16 mouse cellular contexts compared by ENCODE assay signal in the genomic region with DNA sequence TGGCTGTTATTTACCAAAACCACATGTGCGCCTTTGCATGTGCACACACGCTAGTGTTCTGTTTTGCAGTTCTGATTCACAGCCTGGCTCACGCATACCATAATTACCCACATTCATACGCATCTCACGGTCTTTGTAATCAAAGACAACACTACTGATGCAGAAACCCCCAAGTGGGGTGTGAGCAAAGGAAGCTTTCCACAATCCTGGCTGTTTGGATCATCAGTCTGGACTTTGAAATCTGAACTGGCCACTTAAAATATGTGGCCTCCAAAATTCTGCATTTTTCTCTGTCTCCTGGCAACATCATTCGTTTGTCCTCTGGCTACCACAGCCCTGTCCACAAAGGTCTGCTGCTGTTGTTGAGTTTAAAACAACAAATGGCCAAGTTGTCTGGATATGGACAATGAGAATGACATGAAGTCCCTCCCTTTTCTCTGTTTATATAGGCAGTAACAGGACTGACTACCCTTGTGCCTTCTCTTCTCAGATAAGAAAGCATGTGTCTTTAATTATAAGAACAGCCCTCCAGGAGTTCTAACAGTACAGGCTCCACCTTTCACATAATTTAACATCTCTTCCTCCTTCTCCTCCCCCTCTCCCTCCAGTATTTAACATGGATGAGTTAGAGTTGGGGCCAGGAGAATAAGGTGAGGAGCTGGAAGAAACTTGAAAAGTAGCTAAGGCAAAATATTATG.
DNase-seq lines count a peak whose midpoint lies in the region; ATAC-seq lines count a peak whose summit lies in the region.
"Had no signal": no experiment of that assay in that cellular context is flagged by ENCODE, and none has a peak within 500 bp of the region (broad histone marks: within the 10 kb centered on the region; RNA-seq: fewer than 3 reads in every experiment).

No protein-coding gene starts in this region.

- H3K36me3 ChIP-seq in hindbrain, embryonic 11.5 days (ENCODE audit: control insufficient read depth, insufficient read depth, low read length) = no peaks in the 10 kb centered on the region
- H3K36me3 ChIP-seq in intestine, embryonic 15.5 days = no peaks in the 10 kb centered on the region
- H3K36me3 ChIP-seq: embryonic facial prominence, embryonic 15.5 days; liver, embryonic 12.5 days had no signal

- WGBS in hindbrain, embryonic 11.5 days = 44% methylated on average over 6 of the region's 6 CpGs
- WGBS in intestine, embryonic 15.5 days = 78% methylated on average over 6 of the region's 6 CpGs

- H3K27ac ChIP-seq in hindbrain, embryonic 11.5 days (ENCODE audit: low read depth, low read length) = no peak overlapping the region
- H3K27ac ChIP-seq in intestine, embryonic 15.5 days = no peak overlapping the region
- H3K27ac ChIP-seq: embryonic facial prominence, embryonic 15.5 days; left cerebral cortex, adult 2 months; liver, embryonic 12.5 days had no signal

- DNase-seq in gastrocnemius, postnatal 25 days = peak; percentile 7
- DNase-seq in gastrocnemius, postnatal 10 days = no peak
- DNase-seq in 3T3-L1 (ENCODE audit: low read depth, low spot score) = peak; percentile 79
- DNase-seq in embryo, embryonic 9.5 days (ENCODE audit: extremely low spot score) = peak; percentile 40
- peak; percentile 19 for DNase-seq in hindbrain, embryonic 11.5 days (ENCODE audit: low spot score)
- DNase-seq in left cerebral cortex, adult 9 months (ENCODE audit: low spot score in 2 of 2) = no peak
- DNase-seq in right cerebral cortex, postnatal 10 days (ENCODE audit: low spot score in 2 of 2) = no peak
- DNase-seq: adrenal gland, adult 8-10 months; cerebellum, adult 11 months; gastrocnemius, postnatal 36 days; heart, postnatal 14 days; kidney, postnatal 10 days had no signal

- no peak overlapping the region for H3K4me3 ChIP-seq in hindbrain, embryonic 11.5 days (ENCODE audit: low read depth, low read length)
- H3K4me3 ChIP-seq in intestine, embryonic 15.5 days (replicated peaks) = no peak overlapping the region
- H3K4me3 ChIP-seq: embryonic facial prominence, embryonic 15.5 days; left cerebral cortex, adult 2 months; liver, embryonic 12.5 days had no signal

- H3K9ac ChIP-seq in hindbrain, embryonic 11.5 days (ENCODE audit: low read depth, low read length) = no peak overlapping the region
- no peak overlapping the region for H3K9ac ChIP-seq in intestine, embryonic 15.5 days
- H3K9ac ChIP-seq: embryonic facial prominence, embryonic 15.5 days; liver, embryonic 12.5 days had no signal

- no peaks in the 10 kb centered on the region for H3K9me3 ChIP-seq in hindbrain, embryonic 11.5 days (ENCODE audit: control insufficient read depth, low read length)
- no peaks in the 10 kb centered on the region for H3K9me3 ChIP-seq in intestine, embryonic 15.5 days
- H3K9me3 ChIP-seq: embryonic facial prominence, embryonic 15.5 days; liver, embryonic 12.5 days had no signal

- no peak overlapping the region for H3K4me2 ChIP-seq in hindbrain, embryonic 11.5 days (replicated peaks; ENCODE audit: low read depth, low read length)
- no peak overlapping the region for H3K4me2 ChIP-seq in intestine, embryonic 15.5 days (replicated peaks)
- H3K4me2 ChIP-seq: embryonic facial prominence, embryonic 15.5 days; liver, embryonic 12.5 days had no signal

- H3K4me1 ChIP-seq in hindbrain, embryonic 11.5 days (replicated peaks; ENCODE audit: control insufficient read depth, insufficient read depth, low read length) = no peaks in the 10 kb centered on the region
- no peaks in the 10 kb centered on the region for H3K4me1 ChIP-seq in intestine, embryonic 15.5 days (replicated peaks)
- H3K4me1 ChIP-seq: liver, embryonic 12.5 days had no signal

- peak; percentile 35 for ATAC-seq in hindbrain, embryonic 11.5 days (ENCODE audit: low FRiP score)
- no peak for ATAC-seq in intestine, embryonic 15.5 days
- ATAC-seq: liver, embryonic 12.5 days had no signal

- H3K27me3 ChIP-seq in hindbrain, embryonic 11.5 days (ENCODE audit: control insufficient read depth, insufficient read depth, low read length) = no peaks in the 10 kb centered on the region
- no peaks in the 10 kb centered on the region for H3K27me3 ChIP-seq in intestine, embryonic 15.5 days (replicated peaks)
- H3K27me3 ChIP-seq: embryonic facial prominence, embryonic 15.5 days; liver, embryonic 12.5 days had no signal

Comparison
In these comparisons a context has a peak if more than half of its experiments do, and no peak if none do; other contexts are left out.
1. DNase-seq: peak in gastrocnemius, postnatal 25 days (single experiment), 3T3-L1 (single experiment), embryo, embryonic 9.5 days (single experiment) and hindbrain, embryonic 11.5 days (single experiment); none in gastrocnemius, postnatal 10 days (single experiment), left cerebral cortex, adult 9 months (0 of 2) and right cerebral cortex, postnatal 10 days (0 of 2).